Mouse (Mus musculus) forebrain, embryonic 13.5 days (tissue): ENCODE results near the gene Ntf5. TPM values are rescaled to one million over a fixed set of nuclear protein-coding genes. Genes with fewer than 3 reads are reported as not detected.

ENCODE experiments used
- ATAC-seq: fragments of 200-750 bp; cut with Nextera tagmentation; 2 replicates; pipeline ENCODE4 v1.8.0; 2017
- H3K27ac ChIP-seq: fragments of 300-500 bp; sonication (generic); 2 replicates; pipeline ENCODE4 v1.5.1; 2015; ENCODE audit warnings: inconsistent platforms, mild to moderate bottlenecking, moderate library complexity
- H3K27me3 ChIP-seq: fragments of 300-500 bp; sonication (generic); 2 replicates; pipeline ENCODE4 v1.6.1; 2015; ENCODE audit warnings: mild to moderate bottlenecking, inconsistent platforms
- H3K36me3 ChIP-seq: fragments of 300-500 bp; sonication (generic); 2 replicates; pipeline ENCODE4 v1.6.1; 2015; ENCODE audit warnings: mild to moderate bottlenecking, inconsistent platforms; ENCODE audit not compliant: poor library complexity, severe bottlenecking
- H3K4me1 ChIP-seq: fragments of 300-500 bp; sonication (generic); 2 replicates; pipeline ENCODE4 v1.6.1; 2015; ENCODE audit warnings: inconsistent platforms
- H3K4me2 ChIP-seq: fragments of 300-500 bp; sonication (generic); 2 replicates; pipeline ENCODE4 v1.6.1; 2015; ENCODE audit warnings: inconsistent platforms, mild to moderate bottlenecking, moderate library complexity
- H3K4me3 ChIP-seq: fragments of 300-500 bp; sonication (generic); 2 replicates; pipeline ENCODE4 v1.5.1; 2015; ENCODE audit warnings: mild to moderate bottlenecking, inconsistent platforms
- H3K9ac ChIP-seq: fragments of 300-500 bp; sonication (generic); 2 replicates; pipeline ENCODE4 v1.6.1; 2015; ENCODE audit warnings: mild to moderate bottlenecking, inconsistent platforms
- H3K9me3 ChIP-seq: fragments of 300-500 bp; sonication (generic); replicated peaks from 2 replicates; pipeline ENCODE4 v1.6.1; 2016; ENCODE audit warnings: inconsistent platforms
- WGBS: fragments of 180-500 bp; shearing (Covaris S2); methylation state at CpG from one replicate; pipeline ENCODE4 v1.1.7; 2015; 5-methylcytosine and 5-hydroxymethylcytosine counted together
- polyA plus RNA-seq: library from polyadenylated mRNA; unstranded; fragments of >200 nt; fragmentation: Nextera tagmentation; extraction: Ambion mirVana; gene quantifications from 2 replicates; pipeline ENCODE4 v1.2.1, GENCODE M21; 2015

The Ntf5 gene
- not detected in 2 replicates for polyA plus RNA-seq

GRCm38 (mm10) chr7:45413113-45413863, at the start of gene Ntf5:
Gene Ntf5, plus strand, starts transcription at chr7:45413695.
- Histone ChIP-seq H3K4me1 (peaks cover 18% of the 10 kb centered on the region), H3K4me2 (peak within 1 kb of the TSS; percentile 67), H3K4me3 (peak within 1 kb of the TSS; percentile 45), H3K9me3 (no peaks in the 10 kb centered on the region), H3K27me3 (peaks cover 99% of the 10 kb centered on the region), H3K9ac (peak within 1 kb of the TSS; percentile 50), H3K27ac (no peak within 1 kb of the TSS), H3K36me3 (no peaks in the 10 kb centered on the region)
- WGBS = 3% methylated on average over 29 of the region's 45 CpGs
- ATAC-seq = peak; percentile 57

GRCm38 (mm10) chr7:45363983-45364382, 49.5 kb upstream of the Ntf5 start:
- no peak for ATAC-seq
- no peak overlapping the region for H3K4me2 ChIP-seq
- H3K9me3 ChIP-seq = no peaks in the 10 kb centered on the region
- WGBS = 94% methylated on average over 2 of the region's 2 CpGs
- no peak overlapping the region for H3K9ac ChIP-seq
- peaks cover 23% of the 10 kb centered on the region for H3K27me3 ChIP-seq
- H3K4me1 ChIP-seq = peaks cover 49% of the 10 kb centered on the region
- no peak overlapping the region for H3K4me3 ChIP-seq
- H3K36me3 ChIP-seq = no peaks in the 10 kb centered on the region
- no peak overlapping the region for H3K27ac ChIP-seq

- H3K27ac ChIP-seq = peak overlapping the region; percentile 65
- peak overlapping the region; percentile 84 for H3K4me2 ChIP-seq
- H3K4me3 ChIP-seq = peak overlapping the region; percentile 85
- peak overlapping the region; percentile 92 for H3K9ac ChIP-seq
- no peaks in the 10 kb centered on the region for H3K36me3 ChIP-seq
- no peaks in the 10 kb centered on the region for H3K9me3 ChIP-seq
- H3K4me1 ChIP-seq = peaks cover 61% of the 10 kb centered on the region
- 4% methylated on average over 35 of the region's 35 CpGs for WGBS
- ATAC-seq = no peak
- H3K27me3 ChIP-seq = peaks cover 33% of the 10 kb centered on the region
These were observed 47.5 kb upstream of the Ntf5 start for GRCm38 (mm10) chr7:45365742-45366651.

- Histone ChIP-seq H3K4me1 (peaks cover 55% of the 10 kb centered on the region), H3K9ac (peak within 1 kb of the TSS; percentile 92), H3K4me3 (peak within 1 kb of the TSS; percentile 85), H3K4me2 (peak within 1 kb of the TSS; percentile 84), H3K9me3 (no peaks in the 10 kb centered on the region), H3K27ac (peak within 1 kb of the TSS; percentile 83), H3K36me3 (0 out of 2 replicates have a peak, but pooled peaks cover 4% of the 10 kb centered on the region), H3K27me3 (peaks cover 33% of the 10 kb centered on the region)
- 0% methylated on average over 12 of the region's 26 CpGs for WGBS
- peak; percentile 41 for ATAC-seq
These were observed 46.9 kb upstream of the Ntf5 start, which contains the start of gene Ppfia3 for GRCm38 (mm10) chr7:45366652-45367019. Gene Ppfia3, minus strand, starts transcription at chr7:45367019.

GRCm38 (mm10) chr7:45367020-45367880, 46.2 kb upstream of the Ntf5 start:
- H3K4me1 ChIP-seq = peaks cover 48% of the 10 kb centered on the region
- WGBS = under 1% methylated on average over 70 of the region's 70 CpGs

GRCm38 (mm10) chr7:45368178-45368577, 45.3 kb upstream of the Ntf5 start:
- peak overlapping the region; percentile 70 for H3K9ac ChIP-seq

More at GRCm38 (mm10) chr7:45367020-45367880, 46.2 kb upstream of the Ntf5 start:
- Histone ChIP-seq H3K4me3 (peak overlapping the region; percentile 85), H3K27ac (peak overlapping the region; percentile 83), H3K9ac (peak overlapping the region; percentile 92), H3K9me3 (no peaks in the 10 kb centered on the region), H3K27me3 (peaks cover 33% of the 10 kb centered on the region), H3K4me2 (peak overlapping the region; percentile 84), H3K36me3 (peaks cover 9% of the 10 kb centered on the region; the same call in 1 of the 2 replicates)
- ATAC-seq = peak; percentile 88

GRCm38 (mm10) chr7:45369022-45369745, 44.3 kb upstream of the Ntf5 start:
- Histone ChIP-seq H3K4me2 (peak overlapping the region; percentile 90), H3K36me3 (peaks cover 29% of the 10 kb centered on the region), H3K4me3 (peak overlapping the region; percentile 46; the same call in 1 of the 2 replicates), H3K27ac (no peak overlapping the region), H3K9ac (no peak overlapping the region), H3K4me1 (peaks cover 41% of the 10 kb centered on the region), H3K9me3 (no peaks in the 10 kb centered on the region), H3K27me3 (peaks cover 20% of the 10 kb centered on the region)
- WGBS = 77% methylated on average over 16 of the region's 16 CpGs
- no peak for ATAC-seq

More at GRCm38 (mm10) chr7:45368178-45368577, 45.3 kb upstream of the Ntf5 start:
- peaks cover 25% of the 10 kb centered on the region for H3K27me3 ChIP-seq
- 76% methylated on average over 15 of the region's 15 CpGs for WGBS
- H3K4me2 ChIP-seq = peak overlapping the region; percentile 84
- no peak overlapping the region for H3K27ac ChIP-seq
- peaks cover 41% of the 10 kb centered on the region for H3K4me1 ChIP-seq
- H3K36me3 ChIP-seq = peaks cover 19% of the 10 kb centered on the region
- H3K4me3 ChIP-seq = peak overlapping the region; percentile 85
- no peaks in the 10 kb centered on the region for H3K9me3 ChIP-seq
- ATAC-seq = no peak

GRCm38 (mm10) chr7:45369836-45370474, 43.5 kb upstream of the Ntf5 start:
- 8% methylated on average over 52 of the region's 52 CpGs for WGBS
- Histone ChIP-seq H3K27me3 (peaks cover 20% of the 10 kb centered on the region), H3K4me2 (peak overlapping the region; percentile 90), H3K9me3 (no peaks in the 10 kb centered on the region), H3K4me1 (peaks cover 38% of the 10 kb centered on the region), H3K27ac (no peak overlapping the region), H3K36me3 (peaks cover 35% of the 10 kb centered on the region), H3K9ac (peak overlapping the region; percentile 69), H3K4me3 (peak overlapping the region; percentile 46)
- ATAC-seq = no peak; the same call in 1 of the 2 replicates

GRCm38 (mm10) chr7:45370475-45371311, 42.8 kb upstream of the Ntf5 start, which contains the start of gene Lin7b:
Gene Lin7b, minus strand, starts transcription at chr7:45370583.
- Histone ChIP-seq H3K4me2 (peak within 1 kb of the TSS; percentile 90), H3K27me3 (peaks cover 20% of the 10 kb centered on the region), H3K4me3 (peak within 1 kb of the TSS; percentile 46), H3K4me1 (peaks cover 30% of the 10 kb centered on the region), H3K27ac (no peak within 1 kb of the TSS), H3K9me3 (no peaks in the 10 kb centered on the region), H3K36me3 (peaks cover 41% of the 10 kb centered on the region), H3K9ac (peak within 1 kb of the TSS; percentile 69)
- WGBS = 11% methylated on average over 28 of the region's 28 CpGs
- peak; percentile 52 for ATAC-seq

- Histone ChIP-seq H3K4me2 (no peak overlapping the region), H3K4me3 (no peak overlapping the region), H3K27ac (no peak overlapping the region), H3K36me3 (peaks cover 58% of the 10 kb centered on the region), H3K9ac (no peak overlapping the region), H3K9me3 (no peaks in the 10 kb centered on the region), H3K27me3 (peaks cover 20% of the 10 kb centered on the region), H3K4me1 (peaks cover 24% of the 10 kb centered on the region)
- WGBS = 83% methylated on average over 5 of the region's 5 CpGs
- no peak for ATAC-seq
These were observed 41.1 kb upstream of the Ntf5 start for GRCm38 (mm10) chr7:45372371-45372770.
